Mouse (Mus musculus) MEL (cell line): ENCODE data around the gene Slc10a6. TPM values are rescaled to one million over a fixed set of nuclear protein-coding genes. Genes with fewer than 3 reads are reported as not detected.

Source experiments
- DNase-seq: peaks from one replicate; pipeline ENCODE4 v3.0.0; 2011; ENCODE audit warnings: low read depth, low spot score
- H3K27ac ChIP-seq: 2 replicates; pipeline ENCODE4 v1.5.1; 2012; ENCODE audit warnings: low read depth, mild to moderate bottlenecking, control low read depth, low read length, moderate library complexity; ENCODE audit not compliant: control insufficient read depth
- H3K27me3 ChIP-seq, 2 experiments: fragments of 150-350 bp in 1 of 2; sonication (generic) in 1 of 2; 2 replicates each; pipeline ENCODE4 v1.6.1; 2012; ENCODE audit warnings: low read length in 2 of 2, mild to moderate bottlenecking in 2 of 2, improper control_type of control experiment in 1 of 2, moderate library complexity in 1 of 2; ENCODE audit not compliant: insufficient read depth in 2 of 2, control insufficient read depth in 1 of 2
- H3K36me3 ChIP-seq, 2 experiments: 2 replicates each; pipeline ENCODE4 v1.6.1; 2012 to 2014; ENCODE audit warnings: low read length in 2 of 2, improper control_type of control experiment in 1 of 2, inconsistent platforms in 1 of 2, mild to moderate bottlenecking in 1 of 2; ENCODE audit not compliant: insufficient read depth in 2 of 2, control insufficient read depth in 1 of 2
- H3K4me1 ChIP-seq, 2 experiments: fragments of 150-350 bp in 1 of 2; sonication (generic) in 1 of 2; 2 replicates each; pipeline ENCODE4 v1.6.1; 2012; ENCODE audit warnings: low read length in 2 of 2, improper control_type of control experiment in 1 of 2, mild to moderate bottlenecking in 1 of 2; ENCODE audit not compliant: insufficient read depth in 2 of 2, control insufficient read depth in 1 of 2
- H3K4me3 ChIP-seq, 2 experiments: fragments of 150-350 bp in 1 of 2; sonication (generic) in 1 of 2; 2 replicates each; pipeline ENCODE4 v1.5.1; 2012; ENCODE audit warnings: low read depth in 2 of 2, low read length in 2 of 2, mild to moderate bottlenecking in 2 of 2, moderate library complexity in 2 of 2, control low read depth in 1 of 2, improper control_type of control experiment in 1 of 2; ENCODE audit not compliant: control insufficient read depth in 1 of 2, insufficient read depth in 1 of 2
- H3K79me2 ChIP-seq: 2 replicates; pipeline ENCODE4 v1.6.1; 2012; ENCODE audit warnings: mild to moderate bottlenecking, low read length, moderate library complexity; ENCODE audit not compliant: control insufficient read depth, poor library complexity, insufficient read depth
- H3K9ac ChIP-seq: 2 replicates; pipeline ENCODE4 v1.6.1; 2012; ENCODE audit warnings: low read depth, mild to moderate bottlenecking, control low read depth, low read length, moderate library complexity; ENCODE audit not compliant: control insufficient read depth, poor library complexity, severe bottlenecking
- H3K9me3 ChIP-seq: fragments of 150-350 bp; sonication (generic); replicated peaks from 2 replicates; pipeline ENCODE4 v1.6.1; 2012; ENCODE audit warnings: mild to moderate bottlenecking, low read length, improper control_type of control experiment, moderate library complexity; ENCODE audit not compliant: insufficient read depth
- CHD2 ChIP-seq: IDR thresholded peaks from 2 replicates; pipeline ENCODE4 v1.6.1; 2011; ENCODE audit warnings: low read length, improper control_type of control experiment
- E2F4 ChIP-seq: IDR thresholded peaks from 2 replicates; pipeline ENCODE4 v1.6.1; 2011; ENCODE audit warnings: low read depth, low read length, improper control_type of control experiment, borderline replicate concordance
- ETS1 ChIP-seq: IDR thresholded peaks from 2 replicates; pipeline ENCODE4 v1.6.1; 2012; ENCODE audit warnings: low read depth, mild to moderate bottlenecking, inconsistent platforms, low read length, improper control_type of control experiment, moderate library complexity
- GABPA ChIP-seq: IDR thresholded peaks from 2 replicates; pipeline ENCODE4 v1.6.1; 2012; ENCODE audit warnings: low read depth, mild to moderate bottlenecking, inconsistent platforms, low read length, improper control_type of control experiment, moderate library complexity
- GATA1 ChIP-seq: IDR thresholded peaks from 2 replicates; pipeline ENCODE4 v1.6.1; 2011; ENCODE audit warnings: low read depth, low read length, improper control_type of control experiment
- HCFC1 ChIP-seq: IDR thresholded peaks from 2 replicates; pipeline ENCODE4 v1.6.1; 2012; ENCODE audit warnings: low read depth, mild to moderate bottlenecking, inconsistent platforms, low read length, improper control_type of control experiment, moderate library complexity
- JUND ChIP-seq: IDR thresholded peaks from 2 replicates; pipeline ENCODE4 v1.6.1; 2011; ENCODE audit warnings: low read depth, mild to moderate bottlenecking, improper control_type of control experiment, low read length
- KAT2A ChIP-seq: conservative IDR thresholded peaks from 2 replicates; pipeline ENCODE4 v1.6.1; 2012; ENCODE audit warnings: low read depth, low read length, improper control_type of control experiment, inconsistent platforms
- MAFK ChIP-seq: IDR thresholded peaks from 2 replicates; pipeline ENCODE4 v1.6.1; 2011; ENCODE audit warnings: low read depth, mild to moderate bottlenecking, low read length, improper control_type of control experiment, borderline replicate concordance
- MAX ChIP-seq: IDR thresholded peaks from 2 replicates; pipeline ENCODE4 v1.6.1; 2011; ENCODE audit warnings: low read length, improper control_type of control experiment
- MEF2A ChIP-seq: IDR thresholded peaks from 2 replicates; pipeline ENCODE4 v1.6.1; 2014; ENCODE audit warnings: low read depth, mild to moderate bottlenecking, inconsistent platforms, low read length, improper control_type of control experiment; ENCODE audit not compliant: poor library complexity, insufficient replicate concordance, severe bottlenecking; ENCODE audit errors: extremely low read depth
- MYB ChIP-seq: IDR thresholded peaks from 2 replicates; pipeline ENCODE4 v1.6.1; 2011; ENCODE audit warnings: mild to moderate bottlenecking, low read depth, low read length, improper control_type of control experiment
- MYC ChIP-seq: IDR thresholded peaks from 2 replicates; pipeline ENCODE4 v1.6.1; 2011; ENCODE audit warnings: low read depth, mild to moderate bottlenecking, low read length, improper control_type of control experiment, moderate library complexity
- NRF1 ChIP-seq: IDR thresholded peaks from 2 replicates; pipeline ENCODE4 v1.6.1; 2014; ENCODE audit warnings: low read depth, mild to moderate bottlenecking, inconsistent platforms, low read length, improper control_type of control experiment, moderate library complexity; ENCODE audit not compliant: poor library complexity, insufficient read depth, severe bottlenecking
- POLR2A ChIP-seq, 2 experiments: IDR thresholded peaks; 2 replicates each; pipeline ENCODE4 v1.6.1; 2011 to 2012; ENCODE audit warnings: low read length in 2 of 2, mild to moderate bottlenecking in 2 of 2, control low read depth in 1 of 2, improper control_type of control experiment in 1 of 2, low read depth in 1 of 2, moderate library complexity in 1 of 2; ENCODE audit not compliant: control insufficient read depth in 1 of 2, insufficient read depth in 1 of 2, poor library complexity in 1 of 2
- POLR2AphosphoS5 ChIP-seq: IDR thresholded peaks from 2 replicates; pipeline ENCODE4 v1.6.1; 2012; ENCODE audit warnings: low read depth, borderline replicate concordance, mild to moderate bottlenecking, inconsistent platforms, low read length, moderate library complexity, mixed read lengths
- RAD21 ChIP-seq: IDR thresholded peaks from 2 replicates; pipeline ENCODE4 v1.6.1; 2011; ENCODE audit warnings: mild to moderate bottlenecking, low read depth, low read length, improper control_type of control experiment
- RCOR1 ChIP-seq: IDR thresholded peaks from 2 replicates; pipeline ENCODE4 v1.6.1; 2012; ENCODE audit warnings: low read depth, mild to moderate bottlenecking, inconsistent platforms, low read length, improper control_type of control experiment
- TAL1 ChIP-seq: IDR thresholded peaks from 2 replicates; pipeline ENCODE4 v1.6.1; 2012; ENCODE audit warnings: mild to moderate bottlenecking, inconsistent platforms, low read length, moderate library complexity, mixed read lengths
- TBP ChIP-seq: IDR thresholded peaks from 2 replicates; pipeline ENCODE4 v1.8.0; 2011; ENCODE audit warnings: low read depth, low read length, improper control_type of control experiment
- TCF12 ChIP-seq: IDR thresholded peaks from 2 replicates; pipeline ENCODE4 v1.6.1; 2014; ENCODE audit warnings: low read depth, mild to moderate bottlenecking, inconsistent platforms, low read length, improper control_type of control experiment, moderate library complexity
- USF1 ChIP-seq: IDR thresholded peaks from 2 replicates; pipeline ENCODE4 v1.6.1; 2014; ENCODE audit warnings: low read depth, mild to moderate bottlenecking, inconsistent platforms, low read length, improper control_type of control experiment, moderate library complexity
- ZKSCAN1 ChIP-seq: IDR thresholded peaks from 2 replicates; pipeline ENCODE4 v1.6.1; 2012; ENCODE audit warnings: low read depth, mild to moderate bottlenecking, inconsistent platforms, low read length, improper control_type of control experiment, moderate library complexity
- ZMIZ1 ChIP-seq: IDR thresholded peaks from 2 replicates; pipeline ENCODE4 v1.6.1; 2012; ENCODE audit warnings: low read depth, mild to moderate bottlenecking, inconsistent platforms, low read length, improper control_type of control experiment, moderate library complexity
- ZNF384 ChIP-seq: IDR thresholded peaks from 2 replicates; pipeline ENCODE4 v1.6.1; 2012; ENCODE audit warnings: low read depth, mild to moderate bottlenecking, inconsistent platforms, low read length, improper control_type of control experiment
- polyA plus RNA-seq, 2 experiments: library from polyadenylated mRNA; stranded (reverse) in 1 of 2; unstranded in 1 of 2; fragments of >175 nt in 1 of 2; fragments of >200 nt in 1 of 2; gene quantifications; 2 replicates each; pipeline versions ENCODE4 v1.2.1 to v1.2.4; 2012; ENCODE audit warnings: low replicate concordance in 2 of 2, low read depth in 1 of 2; ENCODE audit not compliant: insufficient read length in 2 of 2, insufficient read depth in 1 of 2, missing spikeins in 1 of 2
- total RNA-seq: library from RNA; depleted of rRNA; stranded (reverse); fragments of 300-350 nt; gene quantifications from 2 replicates; pipeline ENCODE4 v1.2.3, GENCODE M21; 2012

Gene Slc10a6
- total and polyA plus RNA-seq, 3 experiments, result not detected

DNA sequence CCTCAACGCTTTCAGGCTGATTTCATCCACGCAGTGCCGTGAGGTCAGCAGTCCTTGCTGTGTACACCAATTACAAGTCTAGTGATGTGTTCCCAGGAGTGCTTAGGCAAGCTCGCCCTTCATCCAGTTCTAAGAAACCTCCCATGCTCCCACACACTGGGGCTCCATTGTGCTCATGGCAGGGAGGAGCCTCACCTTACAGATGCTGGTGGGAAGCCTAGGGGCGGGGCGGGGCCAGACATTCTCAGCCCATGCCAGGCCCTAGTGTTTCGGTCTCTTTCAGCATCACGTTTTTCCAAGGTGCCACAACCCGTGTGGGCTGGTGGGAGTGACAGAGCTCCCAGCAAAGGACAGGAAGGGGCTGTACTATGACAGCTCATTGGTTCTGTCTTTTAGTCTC is 12.0 kb downstream of the Slc10a6 start:
- no peak overlapping the region for H3K9ac ChIP-seq
- H3K4me1 ChIP-seq, result no peaks in the 10 kb centered on the region
- H3K27ac ChIP-seq, result no peak overlapping the region
- TF ChIP-seq TBP (no peak), TCF12 (no peak), MYC (no peak), RCOR1 (no peak), CHD2 (no peak), ZNF384 (no peak), MAFK (no peak), MYB (no peak), GABPA (no peak), HCFC1 (no peak), JUND (no peak), NRF1 (no peak)
- TF ChIP-seq, all 39 proteins: peak for 0
- H3K36me3 ChIP-seq, result no peaks in the 10 kb centered on the region
- H3K27me3 ChIP-seq, result peaks cover 3 to 4% of the 10 kb centered on the region in 2 experiments
- H3K4me3 ChIP-seq, result no peak overlapping the region
- no peaks in the 10 kb centered on the region for H3K9me3 ChIP-seq
- no peaks in the 10 kb centered on the region for H3K79me2 ChIP-seq
- no peak for DNase-seq

DNA sequence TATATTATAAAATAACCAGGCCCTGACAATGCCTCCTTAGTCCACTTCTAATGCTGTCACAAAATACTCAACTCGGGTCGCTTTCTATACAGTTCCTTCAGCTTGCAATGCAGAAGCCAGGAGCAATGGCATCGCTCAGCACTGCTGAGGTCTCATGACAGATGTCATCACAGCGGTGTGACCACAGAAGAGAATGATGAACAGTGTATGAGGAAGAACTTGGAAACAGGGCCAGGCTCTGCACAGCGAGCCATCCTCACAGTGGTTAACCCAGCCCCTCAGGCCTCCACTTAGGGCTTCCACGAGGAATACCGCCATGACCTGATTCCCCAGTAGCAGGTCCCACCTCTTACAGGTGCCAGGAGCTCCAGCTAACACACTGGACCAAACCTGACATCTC is 14.8 kb downstream of the Slc10a6 start:
- no peak for TF ChIP-seq POLR2AphosphoS5
- no peak for TF ChIP-seq USF1
- no peak for TF ChIP-seq CHD2
- no peak for TF ChIP-seq GATA1
- no peak for TF ChIP-seq MEF2A
- no peak for TF ChIP-seq KAT2A
- TF ChIP-seq RAD21, result no peak
- TF ChIP-seq TCF12, result no peak
- TF ChIP-seq ZKSCAN1, result no peak
- TF ChIP-seq POLR2A (IDR thresholded peaks at IDR 0.05; ENCODE audit: control insufficient read depth in 1 of 2, insufficient read depth in 1 of 2, low read depth in 1 of 2, low read length in 2 of 2, poor library complexity in 1 of 2), result no peak
- TF ChIP-seq RCOR1, result no peak
- no peak for TF ChIP-seq ZMIZ1
- TF ChIP-seq ETS1, result no peak
- no peak for TF ChIP-seq MAFK
- no peak for TF ChIP-seq MAX
- TF ChIP-seq E2F4, result no peak
- no peak for TF ChIP-seq JUND
- no peak for TF ChIP-seq ZNF384
- TF ChIP-seq TAL1, result no peak
- Histone ChIP-seq H3K27ac (no peak overlapping the region), H3K4me3 (no peak overlapping the region)

More for the DNA sequence above, 14.8 kb downstream of the Slc10a6 start:
- H3K9me3 ChIP-seq, result no peaks in the 10 kb centered on the region
- H3K36me3 ChIP-seq, result no peaks in the 10 kb centered on the region
- DNase-seq, result no peak
- H3K27me3 ChIP-seq, result peaks cover 2 to 3% of the 10 kb centered on the region in 2 experiments; a peak in 3 of 4 replicates
- no peaks in the 10 kb centered on the region for H3K79me2 ChIP-seq
- no peak overlapping the region for H3K9ac ChIP-seq
- no peaks in the 10 kb centered on the region for H3K4me1 ChIP-seq
